Mouse (Mus musculus) liver, embryonic 14.5 days (tissue): ENCODE measurements around the gene Col6a3.

ENCODE experiments used
- CTCF ChIP-seq: IDR thresholded peaks from 2 replicates; pipeline ENCODE4 v1.5.1; 2016; ENCODE audit warnings: antibody characterized with exemption, low read depth, control low read depth
- EP300 ChIP-seq: IDR thresholded peaks from 2 replicates; pipeline ENCODE4 v1.6.1; 2016; ENCODE audit warnings: antibody characterized with exemption, low read depth

DNA sequence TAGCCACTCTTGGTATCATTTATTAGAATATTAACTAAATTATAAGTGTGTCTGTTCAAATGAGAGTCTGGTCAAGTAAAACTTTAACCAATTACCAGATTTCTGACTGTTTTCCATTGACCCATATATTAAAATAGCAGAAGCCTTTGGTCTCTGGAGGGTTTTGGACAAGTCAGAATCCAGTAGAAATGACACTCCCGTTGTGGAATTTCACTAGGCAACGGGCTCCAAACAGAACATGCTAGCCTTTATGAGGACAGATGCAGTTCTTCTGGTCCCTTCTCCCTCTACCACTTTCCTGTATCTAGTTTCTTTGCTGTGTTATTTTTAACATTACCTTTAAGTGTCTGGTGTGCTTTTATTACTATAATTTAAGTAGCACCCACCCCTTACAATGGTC lies 26.8 kb upstream of the Col6a3 start:
- TF ChIP-seq CTCF (no peak), EP300 (no peak)
